Mouse (Mus musculus) forebrain, embryonic 13.5 days (tissue): ENCODE data around the gene Usp12. TPM values are rescaled to one million over a fixed set of nuclear protein-coding genes. Genes with fewer than 3 reads are reported as not detected.

Experiments
- polyA plus RNA-seq: library from polyadenylated mRNA; unstranded; fragments of >200 nt; fragmentation: Nextera tagmentation; extraction: Ambion mirVana; gene quantifications from 2 replicates; pipeline ENCODE4 v1.2.1, GENCODE M21; 2015

The Usp12 gene
- polyA plus RNA-seq, 1 experiment from 2014 or later = 11.0 TPM

Other genes with a start within 250 kb of the Usp12 start
- not detected in 2 replicates for gene Gm3415, start 238.9 kb downstream of the Usp12 start, polyA plus RNA-seq
- 6.0 and 6.7 TPM in 2 replicates for gene Gpr12, start 209.8 kb downstream of the Usp12 start, polyA plus RNA-seq
- 427 and 455 TPM in 2 replicates for gene Rpl21, start 37.9 kb upstream of the Usp12 start, polyA plus RNA-seq
- 17.8 and 19.4 TPM in 2 replicates for gene Rasl11a, start 50.1 kb upstream of the Usp12 start, polyA plus RNA-seq
- 107 and 120 TPM in 2 replicates for gene Gtf3a, start 153.7 kb upstream of the Usp12 start, polyA plus RNA-seq
- 23.4 and 23.9 TPM in 2 replicates for gene Mtif3, start 168.8 kb upstream of the Usp12 start, polyA plus RNA-seq